Mouse (Mus musculus) layer of hippocampus, postnatal 10 days (tissue): ENCODE measurements around the gene Cemip2. TPM values are rescaled to one million over a fixed set of nuclear protein-coding genes. Genes with fewer than 3 reads are reported as not detected.
A peak's percentile ranks its signal among the peaks of the same experiment; 100 is the strongest.

Experiments
- DNase-seq, 2 experiments: peaks; one replicate each; pipeline ENCODE4 v3.0.0; 2021; ENCODE audit warnings: low spot score in 2 of 2
- long read RNA-seq: library from polyadenylated mRNA; stranded (forward); transcript quantifications from one replicate; pipeline ENCODE4 v2.0.0, GENCODE M21; 2023
- total RNA-seq, 2 experiments: library from RNA; stranded (reverse); gene quantifications; 2 replicates each; pipeline ENCODE4 v1.2.3; 2021

Cemip2 gene
- total RNA-seq = 10 to 100 TPM; 18.5 to 22.9 TPM
- long read RNA-seq, partial matches to known transcripts = 1 of 2 reads
- long read RNA-seq, other reads (novel, unspliced or antisense) = 1 of 2 reads

DNA sequence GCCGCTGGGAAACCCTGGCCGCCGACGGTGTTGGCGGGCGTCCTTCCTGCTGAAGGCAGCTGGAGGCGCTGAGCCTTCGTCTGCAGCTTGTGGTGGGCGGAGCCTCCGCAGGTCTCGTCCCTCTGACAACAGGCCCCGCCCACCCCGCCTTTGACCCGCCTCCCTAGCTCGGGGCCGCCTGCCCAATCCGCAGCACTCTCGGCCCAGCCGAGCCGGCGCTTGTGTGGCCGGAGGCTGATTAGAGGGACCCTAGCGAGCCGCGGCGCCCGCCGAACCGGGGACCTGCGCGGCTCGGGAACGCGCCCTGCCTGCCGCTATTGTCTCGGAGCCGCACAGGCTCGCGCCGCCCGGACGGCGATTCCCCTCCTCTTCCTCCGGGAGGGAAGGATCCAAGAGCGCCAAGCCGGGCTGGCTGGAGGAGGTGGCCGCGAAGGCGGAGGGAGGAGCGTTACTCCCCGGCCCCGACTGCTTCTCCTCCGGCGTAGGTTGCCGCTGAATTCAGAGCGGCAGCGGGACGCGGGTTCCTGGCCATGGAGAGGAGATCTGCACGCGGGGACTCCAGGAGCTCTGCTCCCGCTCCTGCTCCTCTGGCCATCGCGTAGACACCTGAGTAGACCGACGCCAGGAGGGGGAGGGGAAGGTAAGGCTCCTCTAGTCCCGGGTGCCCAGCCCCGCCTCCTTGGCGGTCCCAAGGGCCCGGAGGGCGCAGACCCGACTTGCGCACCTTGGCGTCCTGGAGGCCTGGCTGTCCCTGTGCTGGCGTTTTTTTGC is at the start of gene Cemip2:
TSS of gene Cemip2 (plus strand) at position 196 of the 771 bp plus-strand sequence.
- peak; percentile 91 to 96 for DNase-seq

DNA sequence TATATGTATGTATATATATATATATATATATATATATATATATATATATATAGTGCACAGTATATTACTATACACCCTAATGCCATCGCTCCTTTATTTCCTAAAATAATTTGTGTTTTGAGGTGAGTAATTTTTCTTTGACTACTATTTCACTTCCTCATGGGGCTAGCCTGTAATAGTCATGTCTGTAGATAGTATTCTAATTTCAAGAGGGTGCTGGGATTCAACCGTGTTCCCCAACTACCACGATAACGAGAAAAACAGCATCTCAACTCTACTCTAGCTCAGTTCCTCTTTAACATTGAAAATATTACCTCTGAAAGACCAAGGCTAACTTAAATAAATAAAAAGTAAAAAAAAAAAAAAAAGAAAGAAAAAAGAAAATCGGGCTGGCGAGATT is 49.8 kb upstream of the Cemip2 start:
- DNase-seq = no peak

DNA sequence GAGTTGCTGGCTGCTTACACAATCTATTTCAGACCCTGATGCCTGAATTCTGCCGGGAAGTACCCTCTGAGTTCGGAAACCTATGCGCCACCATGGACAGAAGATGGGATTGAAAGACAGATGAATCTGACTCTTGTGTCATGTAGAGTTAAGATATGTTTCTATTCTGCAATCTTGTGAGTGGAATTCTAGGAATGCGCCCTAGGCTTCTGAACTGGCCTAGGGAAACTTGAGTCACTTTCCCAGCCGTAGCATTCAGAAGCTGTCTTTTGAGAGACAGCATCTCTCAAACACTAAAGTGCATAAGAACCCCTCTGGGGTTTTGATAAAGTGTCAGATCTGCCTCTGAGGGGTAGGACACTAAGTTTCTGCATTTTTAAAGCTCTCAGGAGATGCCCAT is 46.3 kb upstream of the Cemip2 start:
- DNase-seq = no peak

DNA sequence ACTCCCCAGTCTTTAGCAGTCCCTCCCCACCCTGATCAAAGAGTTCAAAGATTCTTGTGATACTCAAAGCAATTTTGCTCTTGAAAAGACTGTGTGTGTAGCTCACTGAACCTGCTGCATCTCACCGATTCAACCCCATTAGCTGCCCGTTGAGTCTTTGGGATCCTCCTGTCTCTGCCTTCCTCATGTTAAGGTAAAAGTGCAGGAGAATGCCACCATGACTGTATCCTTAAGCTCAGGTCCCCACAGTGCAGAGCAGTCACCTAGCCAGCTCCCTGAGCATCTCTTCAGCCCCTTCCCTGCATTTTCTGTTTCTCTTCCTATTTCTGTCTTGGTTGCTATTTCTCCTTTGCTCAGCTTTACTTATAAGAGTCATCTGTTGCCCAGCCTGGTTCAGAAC is 45.0 kb upstream of the Cemip2 start:
- DNase-seq = no peak

DNA sequence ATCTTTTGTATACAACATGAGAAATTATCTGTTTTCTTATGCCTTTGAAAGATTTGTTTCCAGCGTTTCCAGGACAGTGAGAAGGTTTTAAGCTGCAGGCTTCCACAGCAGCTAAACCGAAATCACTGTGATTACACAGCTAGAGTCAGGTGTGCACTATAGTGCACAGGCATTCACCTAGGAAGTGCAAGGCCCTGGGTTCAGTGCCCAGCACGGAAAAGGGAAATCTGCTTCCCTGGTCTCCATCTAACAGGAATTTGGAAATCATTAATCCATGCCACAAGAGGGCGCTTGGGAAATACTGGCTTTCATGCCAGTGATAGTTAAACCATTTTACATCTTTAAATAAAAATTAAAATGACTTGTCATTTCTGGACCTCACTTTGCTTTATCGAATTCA is 44.0 kb upstream of the Cemip2 start:
- DNase-seq = peak; percentile 53 to 64

DNA sequence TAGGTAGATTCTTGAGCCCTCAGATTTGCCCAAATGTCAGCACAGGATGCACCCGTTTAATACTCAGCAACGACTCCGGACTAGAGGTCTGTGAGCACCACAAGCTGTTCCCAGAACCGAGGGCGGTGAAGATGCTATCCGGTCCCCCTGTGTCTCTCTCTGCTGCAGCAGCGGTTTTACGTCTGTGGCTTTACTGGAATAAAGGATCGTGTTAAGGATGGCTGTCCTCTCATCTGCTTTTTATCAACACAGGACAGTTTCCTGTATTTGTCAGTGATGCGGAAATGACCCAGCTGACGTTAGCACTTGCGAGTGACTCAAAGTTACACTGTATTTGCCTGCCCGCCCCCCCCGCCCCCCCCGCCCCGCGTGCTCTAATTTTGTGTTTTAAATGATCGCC is 40.7 kb upstream of the Cemip2 start:
- DNase-seq = no peak

DNA sequence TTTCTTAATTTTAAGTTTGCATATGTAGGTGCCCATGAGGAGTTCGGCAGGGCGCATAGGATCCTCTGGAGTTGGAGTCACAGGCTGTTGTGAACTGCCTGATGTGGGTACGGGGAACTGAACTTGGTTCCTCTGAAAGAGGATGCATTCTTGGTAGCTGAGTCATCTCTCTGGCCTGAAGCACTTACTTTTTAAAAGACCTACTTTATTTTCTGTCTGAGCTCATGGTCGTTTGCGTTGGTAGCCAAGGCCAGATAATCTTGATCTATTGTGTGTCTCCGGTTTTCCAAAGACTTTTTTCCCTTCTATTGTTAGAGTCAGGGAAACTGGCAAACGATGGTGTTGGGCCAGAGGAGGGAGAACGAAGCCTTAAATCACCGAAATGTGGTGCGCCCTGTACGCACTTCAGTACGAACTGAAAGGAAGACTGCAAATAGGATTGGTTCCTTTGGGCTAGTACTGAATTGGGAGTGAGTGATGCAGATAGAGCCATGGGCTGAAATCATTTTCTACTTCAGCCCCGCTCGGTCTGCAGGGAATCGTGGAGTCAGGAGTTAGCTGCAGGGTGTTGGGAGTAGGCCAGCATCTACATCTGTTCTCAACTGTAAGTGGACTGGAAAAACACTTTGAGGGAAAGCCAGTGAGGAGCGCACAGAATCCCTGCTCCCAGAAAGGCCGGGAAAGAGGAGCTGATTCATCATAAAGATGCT is 40.1 kb upstream of the Cemip2 start:
- peak; percentile 35 to 39 for DNase-seq

DNA sequence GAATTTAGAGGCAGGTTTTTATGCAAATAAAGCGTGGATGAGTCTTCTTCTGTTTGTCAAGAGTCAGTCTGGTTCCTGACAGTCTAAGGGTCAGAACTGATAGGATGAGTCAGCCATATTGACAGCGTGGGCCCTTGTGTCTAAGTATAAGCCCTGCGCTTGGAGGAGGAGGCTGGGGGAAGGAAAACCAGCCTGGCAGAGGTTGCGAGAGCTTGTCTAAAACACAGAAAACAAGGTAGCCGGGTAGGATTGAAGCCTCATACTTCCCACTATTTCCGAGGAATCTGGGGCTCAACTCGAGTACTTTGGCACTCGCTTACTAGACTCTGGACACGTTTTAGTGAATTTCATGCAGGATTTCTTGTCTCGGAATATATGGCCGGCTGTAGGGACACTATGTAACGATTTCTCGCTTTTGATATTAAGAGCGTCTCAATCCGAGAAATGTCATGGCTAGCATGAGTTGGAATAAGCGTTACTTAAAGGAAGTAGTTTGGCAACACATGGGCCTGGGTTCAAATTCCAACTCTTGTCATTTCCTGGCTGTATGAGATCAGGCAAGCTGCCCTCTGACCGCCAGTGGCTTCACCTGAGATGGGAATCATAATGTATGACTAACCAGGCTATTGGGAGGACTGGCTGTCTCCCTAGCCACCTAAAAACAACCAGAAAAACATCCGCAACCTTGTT is 39.4 kb upstream of the Cemip2 start:
- DNase-seq = no peak

DNA sequence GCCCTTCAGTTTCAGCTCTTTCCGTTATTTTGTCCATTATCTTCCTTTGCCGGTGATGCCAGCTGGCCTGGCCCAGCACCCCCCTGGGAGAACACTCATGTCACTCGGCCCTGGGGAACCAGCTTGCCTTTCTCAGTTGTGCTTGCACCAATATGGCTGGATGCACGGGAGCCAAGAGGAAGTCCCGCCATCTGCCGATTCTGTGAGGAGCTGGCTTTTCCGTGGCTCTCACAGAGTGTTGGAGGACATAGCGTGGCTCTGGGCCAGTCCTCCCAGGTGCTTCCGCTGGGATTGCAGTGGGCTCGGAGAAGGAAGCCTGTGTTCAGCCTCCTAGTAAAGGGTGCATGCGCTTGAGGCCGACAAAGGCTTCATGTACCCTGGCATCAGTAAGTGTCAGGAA is 36.0 kb upstream of the Cemip2 start:
- peak; percentile 83 to 84 for DNase-seq

DNA sequence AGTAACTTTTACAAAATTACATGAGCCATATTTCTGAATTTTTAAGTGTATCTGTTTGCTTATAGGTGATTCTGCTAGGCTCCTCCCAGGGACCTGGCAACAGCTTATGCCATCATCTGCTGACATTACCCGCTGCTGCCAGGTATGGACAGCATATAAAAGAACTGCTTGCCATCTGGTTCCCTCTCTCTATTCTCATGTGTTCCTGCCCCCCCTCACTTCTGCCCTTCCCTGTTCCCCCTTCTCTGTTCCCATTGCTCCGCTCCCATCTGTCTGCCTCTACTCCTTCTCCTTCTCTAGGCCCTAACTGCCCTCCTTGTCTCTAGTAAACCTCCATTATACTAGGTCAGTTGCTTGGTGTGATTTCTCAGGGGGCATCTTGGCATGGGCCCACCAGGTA is 32.6 kb upstream of the Cemip2 start:
- no peak for DNase-seq

DNA sequence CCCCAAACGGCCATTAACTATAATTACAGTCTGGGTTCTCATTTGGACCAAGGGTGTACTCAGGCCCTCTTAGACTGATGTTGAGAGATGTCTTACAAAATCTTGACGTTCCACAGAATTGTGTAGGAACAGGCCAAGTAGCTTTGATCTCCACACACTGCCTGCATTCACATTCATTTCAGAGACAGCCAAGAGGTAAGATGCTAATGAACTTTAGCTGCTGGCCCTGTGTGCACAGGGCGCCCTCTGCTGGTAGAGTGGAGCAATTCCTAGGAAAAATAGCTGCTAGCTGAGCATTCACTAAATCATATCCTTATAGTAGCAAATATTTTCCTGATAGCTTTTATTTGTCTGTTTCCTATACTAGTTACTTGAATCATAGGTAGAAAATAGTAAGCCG is 30.8 kb upstream of the Cemip2 start:
- DNase-seq = peak; percentile 62 to 71

DNA sequence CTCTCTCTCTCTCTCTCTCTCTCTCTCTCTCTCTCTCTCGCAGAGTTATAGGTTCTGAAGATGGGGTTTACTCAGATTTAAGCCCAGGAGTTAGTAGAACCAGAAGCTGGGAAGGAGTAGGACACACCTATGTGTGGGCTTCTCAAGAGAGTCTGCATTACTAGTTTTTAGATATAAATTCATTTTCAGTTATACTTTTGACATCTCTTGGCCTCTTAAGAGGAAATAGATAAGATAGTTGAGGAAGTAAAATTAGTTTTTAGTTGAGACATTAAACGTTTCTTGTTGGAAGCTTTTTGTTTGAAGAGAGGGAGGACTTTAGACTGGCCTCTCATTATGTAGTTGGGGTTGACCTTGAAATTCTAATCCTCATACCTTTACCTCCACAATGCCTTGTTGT is 28.0 kb upstream of the Cemip2 start:
- DNase-seq = no peak

DNA sequence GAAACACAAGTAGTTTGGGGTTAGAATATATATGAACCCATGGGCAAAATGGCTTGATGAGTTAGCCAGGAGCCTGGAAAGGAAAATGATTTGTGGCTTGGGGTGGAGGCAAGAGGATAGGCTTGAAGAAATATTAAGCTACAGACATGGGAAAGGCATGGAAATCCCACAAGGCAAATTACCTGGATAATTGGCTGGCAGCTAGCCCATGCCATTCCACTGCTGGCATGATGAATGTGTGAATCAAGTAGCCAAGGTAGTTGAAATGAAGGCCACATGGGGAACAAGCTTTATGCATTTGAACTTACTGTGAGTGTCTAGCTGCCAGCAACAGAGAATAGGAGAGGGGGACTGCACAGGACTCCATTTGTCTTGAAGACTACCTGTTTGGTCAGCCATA is 16.5 kb upstream of the Cemip2 start:
- DNase-seq = no peak

DNA sequence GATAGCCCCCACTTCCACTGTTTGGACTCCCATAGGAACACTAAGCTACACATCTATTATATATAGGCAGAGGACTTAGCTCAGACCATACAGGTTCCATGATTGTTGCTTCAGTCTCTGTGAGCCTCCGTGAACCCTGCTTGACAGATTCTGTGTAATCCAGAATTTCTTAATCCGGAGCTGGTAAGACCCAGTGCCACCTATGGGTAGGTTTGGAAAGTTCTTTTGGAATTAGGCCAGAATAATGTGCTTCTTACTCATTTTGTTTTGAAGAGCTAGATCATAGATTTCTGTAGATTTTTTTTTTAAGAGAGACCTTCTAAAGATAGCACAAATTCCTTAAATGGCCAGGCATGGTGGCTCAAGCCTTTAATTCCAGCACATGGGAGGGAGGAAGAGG is 14.1 kb upstream of the Cemip2 start:
- DNase-seq = no peak

DNA sequence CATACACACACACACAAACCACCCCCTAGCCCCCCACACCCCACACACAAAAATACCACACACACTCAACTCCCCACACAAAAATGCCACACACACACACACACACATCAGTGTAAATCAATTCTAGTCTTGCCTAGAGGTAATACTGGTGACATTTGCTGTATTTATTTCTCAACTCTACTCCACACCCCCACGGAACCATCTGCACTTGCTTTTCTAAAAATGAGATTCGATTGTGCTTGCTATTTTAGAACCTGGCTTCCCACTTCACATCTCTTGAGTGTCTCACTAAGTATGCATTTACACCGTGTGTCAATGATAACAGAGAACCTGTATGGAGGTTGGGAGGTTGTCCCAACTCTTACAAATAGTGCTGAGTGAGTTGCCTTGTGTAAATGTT is 13.4 kb upstream of the Cemip2 start:
- no peak for DNase-seq

DNA sequence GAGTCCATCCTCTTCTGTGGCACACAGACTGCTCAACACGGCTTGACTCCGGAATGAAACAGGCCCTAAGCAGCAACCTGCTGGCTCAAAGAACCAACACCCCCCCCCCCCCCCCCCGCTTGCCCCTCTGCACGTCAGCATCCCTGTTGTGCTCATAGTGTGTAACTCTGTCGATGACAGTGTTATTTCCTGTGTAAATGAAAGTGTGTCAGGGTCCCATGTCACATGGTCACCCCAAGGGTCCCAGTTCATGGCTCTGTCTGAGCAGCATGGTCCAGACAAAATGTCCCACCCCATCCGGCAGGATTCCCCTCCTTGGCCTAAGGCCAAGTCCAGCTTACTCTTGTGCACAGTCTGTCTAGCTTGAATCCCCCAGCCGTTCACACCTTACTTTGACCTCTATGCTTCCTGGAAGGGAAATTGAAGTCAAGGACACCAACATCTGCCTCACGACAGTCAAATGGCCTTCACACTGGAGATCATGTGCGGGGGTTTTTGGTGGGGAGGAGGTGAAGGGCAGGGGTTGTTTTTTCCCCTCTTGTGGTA is 10.6 kb upstream of the Cemip2 start:
- DNase-seq = no peak

DNA sequence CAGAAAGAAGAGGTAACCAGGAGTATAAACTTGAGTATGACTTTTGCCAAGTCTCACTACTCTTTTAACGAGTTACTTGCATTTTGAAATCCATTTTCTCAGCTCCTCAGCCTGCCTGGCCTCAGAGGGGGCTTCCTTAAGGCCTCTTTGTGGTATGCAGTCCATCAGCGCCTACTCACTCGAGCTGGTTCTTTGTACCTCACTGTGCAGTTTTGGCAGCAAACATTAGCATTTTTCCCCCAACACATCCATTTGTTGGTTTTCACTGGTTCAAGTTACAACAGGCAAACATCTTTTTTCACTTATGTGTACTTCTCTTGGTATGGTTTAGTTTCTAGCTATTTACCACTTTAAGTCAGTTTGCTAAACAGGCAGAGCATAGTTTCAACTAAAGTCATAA is 8.3 kb upstream of the Cemip2 start:
- no peak for DNase-seq

DNA sequence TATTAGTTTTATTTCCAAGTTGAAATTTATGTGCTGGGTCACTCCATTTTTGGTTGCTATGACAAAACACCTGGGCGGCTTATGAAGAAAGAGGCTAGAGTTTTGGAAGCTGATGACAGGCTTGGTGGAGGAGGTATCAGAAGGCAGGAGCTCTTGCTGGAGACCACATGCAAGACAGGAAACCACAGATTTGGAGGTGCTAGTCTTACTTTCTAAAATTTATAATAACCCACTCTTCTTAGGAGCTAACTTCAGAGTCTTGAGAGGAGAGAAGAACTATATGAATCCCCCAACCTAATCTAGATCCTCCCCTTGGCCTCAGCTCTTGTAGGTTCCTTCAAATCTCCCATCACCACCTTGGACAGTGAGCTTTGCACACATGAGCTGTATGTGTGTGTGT is 6.6 kb upstream of the Cemip2 start:
- DNase-seq = no peak

DNA sequence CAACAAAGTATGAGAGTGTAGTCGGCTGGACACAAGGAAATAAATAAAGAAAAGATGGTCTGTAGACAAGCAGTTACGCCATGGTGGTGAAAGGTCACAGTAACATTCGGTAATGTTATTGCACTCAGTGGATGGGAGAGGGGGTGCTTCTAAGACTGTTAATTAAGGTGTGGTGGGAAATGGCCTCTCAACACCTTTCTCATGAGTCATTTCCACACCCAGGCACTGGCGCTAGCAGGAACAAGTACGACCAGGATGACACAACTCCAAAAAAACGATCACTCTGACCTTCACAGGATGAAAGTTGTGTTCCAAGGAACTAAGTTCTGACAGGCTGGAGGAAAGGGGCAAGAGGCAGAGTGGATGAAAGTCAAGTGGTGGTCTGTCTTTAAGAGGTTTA is 4.5 kb upstream of the Cemip2 start:
- no peak for DNase-seq

DNA sequence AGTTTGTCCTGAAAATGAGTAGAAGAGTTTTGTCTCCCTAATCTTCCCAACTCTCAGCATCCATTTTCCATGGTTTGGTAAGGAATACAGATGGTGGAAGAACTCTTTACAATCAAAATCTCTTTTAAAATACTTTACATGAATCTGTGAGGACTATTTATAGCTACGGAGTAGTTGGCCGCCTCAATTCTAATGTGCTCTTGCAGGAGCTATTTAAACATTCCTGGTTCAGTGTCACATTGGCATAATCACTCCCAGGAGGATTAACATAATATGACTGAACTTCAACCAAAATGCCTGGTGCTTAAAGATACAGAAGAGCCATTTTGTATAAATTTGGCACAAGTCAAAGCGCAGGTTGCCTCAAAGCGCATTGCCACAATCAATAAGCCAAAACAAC is 2.5 kb upstream of the Cemip2 start:
- DNase-seq = no peak

DNA sequence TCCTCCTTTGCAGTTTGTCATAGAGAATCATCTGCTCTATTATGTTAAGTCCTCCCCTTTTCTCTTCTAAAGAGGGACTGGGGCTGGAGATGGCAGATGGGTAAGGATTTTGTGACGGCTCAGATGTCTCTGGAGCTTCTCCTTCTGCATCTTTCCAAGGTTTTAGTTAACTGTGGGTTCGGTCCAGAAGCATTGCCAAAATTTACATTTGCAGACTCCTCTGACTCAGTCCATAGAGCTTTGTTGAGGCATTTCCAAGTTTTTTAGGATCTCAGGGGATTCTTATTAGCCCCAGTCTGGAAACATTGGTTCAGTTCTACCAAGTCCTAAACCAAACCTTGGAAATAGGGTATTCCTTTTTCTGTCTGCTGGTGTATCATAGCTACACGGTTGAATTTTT is 1.5 kb upstream of the Cemip2 start:
- no peak for DNase-seq

DNA sequence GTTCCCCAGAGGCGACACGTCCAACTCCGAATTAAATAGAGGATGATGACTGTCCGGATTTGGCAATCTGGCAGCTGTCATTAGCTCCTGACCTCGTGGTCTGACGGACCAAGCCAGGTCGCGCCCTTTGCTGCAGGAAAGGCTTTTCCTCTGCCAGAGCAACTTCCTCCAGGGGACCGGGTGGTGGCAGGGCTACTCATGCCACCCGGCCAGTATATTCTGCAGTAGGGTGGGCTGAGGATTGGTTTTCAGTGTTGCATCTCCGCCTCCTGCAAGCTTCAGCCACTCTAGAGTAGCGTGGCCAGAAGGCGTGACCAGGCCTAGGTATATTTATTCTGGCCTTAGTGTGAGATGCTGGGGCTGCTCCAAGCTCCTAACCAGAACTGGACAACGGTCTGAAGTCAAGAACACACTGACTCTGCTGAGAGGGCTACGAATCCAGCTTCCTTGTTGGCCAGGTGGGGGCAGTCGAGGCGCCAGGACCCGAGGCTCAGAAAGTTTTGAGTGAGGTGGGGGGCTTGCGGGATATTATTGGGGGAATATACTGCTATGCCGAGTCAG is 891 bp upstream of the Cemip2 start:
- peak; percentile 48 to 61 for DNase-seq
